Mouse (Mus musculus) retina, postnatal 7 days (tissue): ENCODE measurements around the gene Tacr1.

Experiments
- DNase-seq: peaks from one replicate; pipeline ENCODE4 v3.0.0-alpha.2; 2012; ENCODE audit warnings: low read depth, low spot score

Gene Tacr1

DNA sequence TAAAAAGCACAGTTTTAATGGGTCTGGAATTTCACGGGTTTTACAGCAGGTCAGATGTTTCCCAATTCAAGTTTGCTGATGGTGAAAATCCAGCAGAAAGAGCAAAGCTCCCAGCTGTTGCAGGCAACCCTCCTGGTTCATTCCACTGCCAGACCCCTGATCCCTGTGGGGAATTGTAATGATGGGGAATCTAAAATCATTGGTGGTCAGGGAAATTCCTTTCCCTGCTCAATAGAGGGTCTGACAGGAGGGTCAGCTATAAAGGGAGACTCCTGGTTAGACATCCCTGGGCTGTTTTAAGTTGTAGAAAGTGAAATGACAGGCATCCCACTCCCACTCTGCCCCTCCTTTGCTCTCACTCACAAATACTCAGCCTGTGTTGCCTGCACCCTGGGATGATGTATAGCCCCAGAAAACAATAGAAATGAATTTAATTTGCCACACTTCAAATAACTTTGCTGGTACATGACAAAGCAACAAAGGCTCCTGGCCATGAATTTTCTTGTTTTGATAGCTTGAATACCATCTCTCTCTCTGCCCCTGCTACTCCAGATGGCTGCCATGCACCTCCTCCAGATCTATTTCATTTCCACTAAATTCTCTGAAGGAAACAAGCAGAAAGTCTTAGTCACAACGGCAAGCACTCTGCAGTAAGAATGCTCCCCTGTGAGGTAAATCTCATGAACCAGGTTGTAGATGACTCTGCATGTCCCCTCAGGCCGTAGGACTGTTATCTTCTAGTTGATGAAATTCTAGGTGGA lies 123.2 kb downstream of the Tacr1 start:
- DNase-seq: no peak

DNA sequence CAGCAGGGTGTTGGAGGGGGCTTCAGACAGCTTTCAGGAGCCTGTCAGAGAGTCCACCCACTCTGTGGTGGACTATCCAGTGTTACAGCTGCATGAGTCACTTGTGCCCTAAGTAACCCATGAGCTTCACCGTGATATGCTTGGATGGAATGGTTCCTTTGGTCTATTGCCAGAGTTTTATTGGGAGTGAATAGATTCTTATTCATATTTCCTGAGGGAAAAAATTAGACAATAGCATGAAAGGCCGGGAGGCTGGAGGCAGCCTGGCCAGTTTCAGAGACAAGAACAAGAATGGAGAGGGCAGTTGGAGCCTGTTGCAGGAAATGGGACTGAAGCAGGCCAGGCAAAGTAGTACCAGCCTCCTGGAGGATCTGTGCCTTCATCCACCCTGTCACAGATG lies 126.5 kb downstream of the Tacr1 start:
- no peak for DNase-seq

DNA sequence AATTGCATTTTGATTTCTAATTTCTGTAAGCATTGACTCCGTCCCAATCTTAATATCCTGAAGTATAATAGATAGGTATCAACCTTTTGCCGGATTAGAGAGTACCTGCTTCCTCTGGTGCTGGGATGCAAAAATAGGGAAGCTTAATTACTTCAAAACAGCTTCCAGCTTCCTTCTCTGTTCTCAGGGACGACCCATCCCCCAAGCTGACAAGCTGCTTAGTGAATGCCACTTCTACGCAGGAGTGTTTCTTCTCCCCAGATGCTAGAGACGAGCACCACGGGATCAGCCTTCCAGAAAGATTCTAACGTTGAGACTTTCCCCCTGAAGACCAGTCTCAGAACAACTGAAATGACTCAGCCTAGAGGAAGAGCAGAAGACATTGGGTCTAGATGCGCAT lies 134.5 kb downstream of the Tacr1 start:
- DNase-seq: no peak

DNA sequence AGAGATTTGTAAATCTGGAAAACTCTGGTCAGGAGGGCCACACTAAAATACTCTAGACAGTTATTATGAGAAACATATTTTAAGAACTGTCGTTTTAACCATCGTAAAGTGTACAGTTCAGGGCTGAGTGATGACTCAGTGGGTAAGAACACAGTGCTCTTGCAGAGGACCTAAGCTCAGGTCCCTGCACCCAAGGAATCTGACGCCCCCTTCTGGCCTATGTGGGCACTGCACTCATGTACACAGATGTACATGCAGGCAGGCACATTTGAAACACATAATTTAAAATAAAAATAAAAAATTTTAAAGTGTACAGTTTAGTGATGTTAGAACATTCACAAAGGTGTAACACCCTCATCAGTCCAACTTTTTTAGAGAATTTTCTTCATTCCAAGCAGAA lies 147.1 kb downstream of the Tacr1 start:
- no peak for DNase-seq

DNA sequence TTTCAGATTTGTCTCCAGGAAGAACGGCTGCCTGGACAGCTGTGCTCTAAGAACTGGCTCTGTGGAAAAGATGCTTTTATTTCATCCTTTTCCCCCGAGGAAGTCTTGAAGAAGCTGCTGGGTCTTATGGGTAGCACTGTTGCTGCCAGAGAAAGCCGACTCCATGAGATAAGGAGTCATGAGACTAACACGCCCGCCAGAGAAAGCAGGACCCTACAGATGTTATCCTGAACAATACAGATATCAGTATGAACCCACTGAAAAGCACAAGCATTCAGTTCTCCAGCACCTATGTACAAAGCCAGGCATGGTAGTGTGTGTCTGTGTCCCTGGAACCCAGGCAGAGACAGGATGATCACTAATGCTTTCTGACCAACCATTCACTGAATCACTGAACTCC lies 173.3 kb downstream of the Tacr1 start:
- no peak for DNase-seq

DNA sequence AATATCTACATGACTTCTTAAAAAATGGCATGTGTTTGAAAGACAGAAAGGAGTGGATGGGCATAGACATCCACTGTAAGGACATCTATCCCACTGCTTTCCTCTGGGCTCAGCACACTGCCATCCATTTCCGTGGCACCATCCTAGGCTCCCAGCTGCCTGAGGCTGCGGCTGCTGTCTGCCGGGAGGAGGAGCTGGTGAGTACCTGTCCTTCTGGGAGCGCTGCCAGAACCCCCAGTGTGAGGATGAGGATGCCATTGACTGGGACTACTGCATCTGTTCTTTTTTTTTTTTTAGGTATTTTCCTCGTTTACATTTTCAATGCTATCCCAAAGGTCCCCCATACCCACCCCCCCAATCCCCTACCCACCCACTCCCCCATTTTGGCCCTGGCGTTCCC lies 183.3 kb downstream of the Tacr1 start:
- DNase-seq: no peak

DNA sequence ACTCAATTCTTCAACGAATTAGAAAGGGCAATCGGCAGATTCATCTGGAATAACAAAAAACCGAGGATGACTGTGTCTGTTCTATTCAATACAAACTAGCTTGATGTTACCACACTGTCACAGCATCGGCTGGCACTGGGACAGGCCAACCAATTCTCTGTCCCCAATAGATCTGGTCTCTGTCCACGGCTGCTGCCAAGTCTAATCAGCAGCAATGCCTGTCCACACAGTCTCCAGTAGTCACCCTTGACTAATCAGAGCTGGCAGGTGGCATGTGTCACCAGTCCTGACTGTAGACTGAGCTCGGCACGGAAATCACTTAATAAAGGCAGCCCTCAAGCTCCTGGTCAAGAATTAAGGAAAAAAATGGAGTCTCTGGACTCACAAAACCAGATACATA lies 187.3 kb downstream of the Tacr1 start:
- no peak for DNase-seq

DNA sequence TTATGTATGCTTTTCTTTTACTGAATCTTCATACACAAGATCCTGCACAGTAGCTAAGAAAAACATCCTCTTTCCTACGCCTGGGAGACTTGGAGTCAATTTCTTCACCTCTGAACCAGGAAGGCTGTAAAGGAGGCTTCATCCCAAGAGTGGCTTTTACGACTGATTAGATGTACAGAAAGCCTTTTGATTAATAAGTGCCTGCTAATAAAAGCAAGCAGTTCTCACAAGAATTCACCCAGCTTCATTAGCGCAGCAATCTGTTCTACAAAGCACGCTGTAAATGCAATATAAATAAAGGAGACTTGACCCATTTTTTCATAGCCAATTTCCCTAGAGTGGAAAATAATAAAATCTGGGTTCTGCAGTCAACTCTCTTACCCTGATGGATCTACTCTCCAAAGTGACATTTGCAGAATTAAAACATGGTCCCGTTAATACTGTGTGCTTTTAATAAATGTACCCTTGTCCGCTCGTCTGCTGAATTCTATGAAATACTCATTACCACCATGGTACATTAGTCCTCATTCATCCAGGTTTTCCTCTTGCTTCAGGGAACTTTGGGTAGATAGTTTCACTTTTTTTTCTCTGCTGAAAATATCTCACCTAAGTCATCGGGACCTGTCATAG lies 193.4 kb downstream of the Tacr1 start:
- DNase-seq: no peak

DNA sequence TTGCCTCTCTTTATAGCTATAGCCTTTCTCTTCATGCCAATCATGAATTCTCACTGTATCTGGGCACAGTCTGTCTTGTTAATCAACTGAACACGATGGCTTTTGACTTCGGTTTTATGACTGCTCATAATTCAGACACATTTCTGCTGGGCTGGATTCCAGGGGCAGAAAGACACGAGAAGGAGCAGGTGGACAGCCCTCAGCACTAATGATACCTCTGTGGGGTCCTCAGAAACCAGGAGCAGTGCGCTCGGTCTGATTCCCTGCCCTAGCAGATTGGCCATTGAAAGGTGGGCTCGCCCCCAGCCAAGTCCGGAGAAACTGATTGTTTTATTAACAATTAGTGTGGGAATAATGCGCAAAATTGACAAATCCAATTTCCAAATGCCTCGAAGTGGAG lies 201.1 kb downstream of the Tacr1 start:
- DNase-seq: no peak

DNA sequence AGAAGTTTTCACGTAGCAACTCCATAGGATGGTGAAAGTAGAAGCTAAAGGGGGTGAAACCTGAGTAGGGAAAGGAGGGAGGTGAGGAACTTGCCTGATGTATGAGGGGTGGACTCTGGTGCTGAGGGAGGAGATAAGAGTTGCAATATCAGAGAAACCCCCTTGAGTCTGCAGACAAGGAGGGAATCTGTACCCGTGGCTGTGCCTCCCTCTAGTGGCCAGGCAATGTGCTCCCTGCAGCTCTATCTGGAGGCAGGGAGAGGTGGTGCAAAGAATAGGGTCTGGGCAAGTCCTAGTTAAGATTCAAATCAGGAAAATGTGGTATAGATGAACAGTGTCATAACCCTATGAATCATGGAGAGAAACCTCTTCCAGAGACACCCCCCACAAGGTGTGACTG lies 201.5 kb downstream of the Tacr1 start:
- DNase-seq: no peak

DNA sequence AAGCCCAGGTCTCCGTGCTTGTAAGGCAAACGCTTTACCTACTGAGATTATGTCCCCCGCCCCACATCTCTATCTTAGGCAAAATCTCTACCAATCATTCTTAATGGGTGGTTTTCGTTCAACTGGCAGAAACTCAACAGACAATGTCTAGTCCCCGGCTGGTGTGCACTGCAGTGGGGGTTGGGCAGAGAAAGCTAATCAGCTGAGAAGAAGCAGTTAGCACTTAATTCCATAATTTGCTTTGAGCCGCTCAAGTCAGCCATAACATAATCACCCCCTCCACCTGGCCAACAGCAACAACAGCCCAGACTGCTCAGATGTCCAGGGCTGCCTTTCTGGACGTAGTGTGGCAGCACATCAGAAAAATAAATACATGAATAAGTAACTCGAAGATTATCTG lies 202.7 kb downstream of the Tacr1 start:
- DNase-seq: peak; percentile 53

DNA sequence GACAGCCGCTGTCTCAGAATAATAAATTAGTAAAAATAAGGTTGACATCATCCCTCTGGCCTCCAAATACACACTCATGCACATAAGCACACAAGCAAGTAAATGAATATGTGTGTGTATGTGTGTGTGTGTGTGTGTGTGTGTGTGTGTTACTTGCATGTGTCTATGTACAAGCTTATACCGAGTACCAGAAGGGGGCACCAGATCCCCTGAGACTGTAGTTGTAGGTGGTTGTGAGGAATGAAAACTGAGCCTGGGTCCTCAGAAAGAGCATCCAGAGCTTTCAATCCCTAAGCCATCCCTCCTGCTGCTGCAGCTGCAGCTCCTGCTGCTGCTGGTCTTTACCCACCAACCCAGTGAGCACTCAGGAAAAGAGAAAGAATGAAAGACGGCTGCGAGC lies 206.6 kb downstream of the Tacr1 start:
- DNase-seq: no peak

DNA sequence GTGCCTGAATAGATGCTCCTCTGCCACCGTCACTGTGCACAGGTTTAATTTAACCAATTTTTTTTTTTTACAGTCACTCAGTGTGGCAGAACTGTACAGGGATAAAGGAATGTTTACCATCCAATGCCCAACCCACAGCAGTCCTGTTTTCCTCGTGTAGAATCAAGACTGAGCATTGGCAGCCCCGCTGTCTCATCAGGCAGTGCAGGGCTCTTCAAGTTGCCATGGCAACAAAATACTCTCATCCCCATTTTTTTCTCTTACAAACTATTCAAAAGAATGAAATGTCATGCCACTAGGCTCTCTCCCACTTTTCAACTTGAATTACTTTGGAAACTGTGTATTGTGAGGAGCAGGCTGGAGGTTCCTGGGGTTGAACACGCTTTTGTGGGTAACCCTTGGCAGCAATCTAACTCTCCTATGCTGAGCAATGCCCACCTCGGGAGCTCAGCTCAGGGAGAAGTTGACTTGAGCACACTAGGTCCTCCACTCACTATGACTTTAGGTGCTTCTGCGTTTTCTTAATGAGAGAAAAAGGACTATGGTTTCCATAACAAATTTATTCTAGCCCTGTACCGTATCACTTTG lies 207.3 kb downstream of the Tacr1 start:
- DNase-seq: no peak
